ENCODE assay signal across 8 mouse cellular contexts in the genomic region with DNA sequence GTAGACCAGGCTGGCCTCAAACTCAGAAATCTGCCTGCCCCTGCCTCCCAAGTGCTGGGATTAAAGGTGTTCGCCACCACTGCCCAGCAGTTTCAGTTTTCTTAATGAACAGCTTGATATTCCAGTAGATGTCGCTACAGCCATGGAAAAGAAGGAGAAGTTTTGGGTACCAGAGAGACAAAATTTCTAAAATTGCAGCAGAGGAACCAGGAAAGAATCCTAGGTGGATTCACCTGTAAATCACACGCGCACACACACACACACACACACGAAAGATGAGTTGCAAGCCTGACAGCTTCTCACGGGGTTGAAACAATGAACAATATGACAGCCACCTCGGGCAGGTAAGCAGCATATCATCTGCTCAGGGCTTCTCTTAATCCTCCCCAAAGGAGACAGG. TPM values are rescaled to one million over a fixed set of nuclear protein-coding genes. Genes with fewer than 3 reads are reported as not detected.
DNase-seq lines count a peak whose midpoint lies in the region; ATAC-seq and TF ChIP-seq lines count a peak whose summit lies in the region.

No protein-coding gene starts in this region.

- no peaks in the 10 kb centered on the region for H3K4me1 ChIP-seq in heart, adult 2 months (ENCODE audit: control insufficient read depth, insufficient read depth, low read length)
- H3K4me1 ChIP-seq in lung, embryonic 14.5 days (ENCODE audit: insufficient read depth) = no peaks in the 10 kb centered on the region

- ATAC-seq in lung, embryonic 14.5 days (ENCODE audit: insufficient read depth) = no peak
- no peak for ATAC-seq in cerebellum, adult (ENCODE audit: insufficient number of reproducible peaks, low FRiP score, low TSS enrichment)

- 35% methylated on average over 7 of the region's 7 CpGs for WGBS in heart, adult 2 months
- 39% methylated on average over 7 of the region's 7 CpGs for WGBS in lung, embryonic 14.5 days

- no peak overlapping the region for H3K9ac ChIP-seq in heart, adult 2 months (ENCODE audit: low read depth, low read length)
- H3K9ac ChIP-seq in lung, embryonic 14.5 days = no peak overlapping the region

- no peaks in the 10 kb centered on the region for H3K9me3 ChIP-seq in lung, embryonic 14.5 days (ENCODE audit: low read depth, low read length)

- no peak overlapping the region for H3K4me3 ChIP-seq in heart, adult 2 months
- H3K4me3 ChIP-seq in lung, embryonic 14.5 days (ENCODE audit: low read depth, low read length) = no peak overlapping the region

- H3K4me2 ChIP-seq in lung, embryonic 14.5 days = no peak overlapping the region

- TF ChIP-seq CTCF in heart, adult 2 months (IDR thresholded peaks at IDR 0.05) = peak; percentile 69
- peak; percentile 60 for TF ChIP-seq CTCF in lung, embryonic 14.5 days (IDR thresholded peaks at IDR 0.05; ENCODE audit: low read depth)
- peak; percentile 20; the same call in 1 of the 2 replicates for TF ChIP-seq CTCF in brain, embryonic 14.5 days (IDR thresholded peaks at IDR 0.05; ENCODE audit: borderline replicate concordance, extremely low read depth, insufficient read depth, insufficient read length)

- no peak for DNase-seq in heart, adult 2 months
- no peak for DNase-seq in heart, postnatal 25 days (ENCODE audit: low spot score)
- DNase-seq in lung, embryonic 14.5 days = peak; percentile 80
- no peak for DNase-seq in lung, postnatal 4 days
- peak; percentile 69 for DNase-seq in brain, embryonic 14.5 days (ENCODE audit: low read depth)
- peak; percentile 61 for DNase-seq in retina, postnatal 1 day
- no peak for DNase-seq in gastrocnemius, postnatal 10 days

- intact Hi-C loops in heart, adult 2 months (cut with DNase I) = loop anchor here (2.0 to 10.0 kb wide), 4 partner anchors 141 to 491 kb away; no protein-coding TSS in a partner anchor
- intact Hi-C loops in heart, postnatal 25 days (cut with DNase I) = loop anchor here (2.0 to 10.0 kb wide), 5 partner anchors 141 to 491 kb away; no protein-coding TSS in a partner anchor

- no peaks in the 10 kb centered on the region for H3K27me3 ChIP-seq in heart, adult 2 months (ENCODE audit: control insufficient read depth, insufficient read depth, low read length)
- H3K27me3 ChIP-seq in lung, embryonic 14.5 days (ENCODE audit: insufficient read depth, low read length) = no peaks in the 10 kb centered on the region

- H3K79me2 ChIP-seq in heart, adult 2 months (replicated peaks; ENCODE audit: control insufficient read depth, insufficient read depth, low read length) = no peaks in the 10 kb centered on the region

- no peak for TF ChIP-seq EP300 in heart, adult 2 months (IDR thresholded peaks at IDR 0.05; ENCODE audit: insufficient read depth, low read depth, low read length)

- H3K27ac ChIP-seq in heart, adult 2 months = no peak overlapping the region
- no peak overlapping the region for H3K27ac ChIP-seq in lung, embryonic 14.5 days (ENCODE audit: low read depth)

- H3K36me3 ChIP-seq in heart, adult 2 months (ENCODE audit: control insufficient read depth, insufficient read depth, low read length) = no peaks in the 10 kb centered on the region
- H3K36me3 ChIP-seq in lung, embryonic 14.5 days (ENCODE audit: insufficient read depth) = no peaks in the 10 kb centered on the region

- no peak for TF ChIP-seq POLR2A in heart, adult 2 months (IDR thresholded peaks at IDR 0.05; ENCODE audit: insufficient read depth, low read depth, low read length)
- TF ChIP-seq POLR2A in brain, embryonic 14.5 days (IDR thresholded peaks at IDR 0.05; ENCODE audit: borderline replicate concordance, extremely low read depth, insufficient read depth, insufficient read length, poor library complexity, severe bottlenecking) = no peak

RNA-seq across cellular contexts. Expression of a gene that starts 28.1 kb away (rescaled TPM):
- 1 to 10 TPM; 2.0 to 2.2 TPM for total RNA-seq in heart, adult 2 months (2021)
- 0.92 and 1.4 TPM in 2 replicates for polyA plus RNA-seq in heart, adult 2 months (2012; rRNA removed)
- 1 to 10 TPM; 1.7 to 1.8 TPM for total RNA-seq in heart, postnatal 25 days (2021)
- 4.5 and 5.1 TPM in 2 replicates for polyA plus RNA-seq in lung, embryonic 14.5 days (2014; fragmentation: Nextera tagmentation; extraction: Ambion mirVana)
- polyA plus RNA-seq in brain, embryonic 14.5 days (2012; rRNA removed) = 1.6 and 2.1 TPM in 2 replicates
- total RNA-seq in gastrocnemius, postnatal 10 days (2021) = 1 to 10 TPM; 1.7 to 2.3 TPM

RNA-seq across cellular contexts. Expression of a gene that starts 57.0 kb away (rescaled TPM):
- total RNA-seq in heart, adult 2 months (2021) = 10 to 100 TPM; 18.7 to 20.6 TPM
- 5.9 and 10.0 TPM in 2 replicates for polyA plus RNA-seq in heart, adult 2 months (2012; rRNA removed)
- 10 to 100 TPM; 23.3 to 24.6 TPM for total RNA-seq in heart, postnatal 25 days (2021)
- polyA plus RNA-seq in lung, embryonic 14.5 days (2014; fragmentation: Nextera tagmentation; extraction: Ambion mirVana) = 3.8 and 4.5 TPM in 2 replicates
- 4.9 and 6.2 TPM in 2 replicates for polyA plus RNA-seq in brain, embryonic 14.5 days (2012; rRNA removed)
- total RNA-seq in gastrocnemius, postnatal 10 days (2021) = 10 to 100 TPM; 18.6 to 23.0 TPM

Comparison
In these comparisons a context has a peak if more than half of its experiments do, and no peak if none do; other contexts are left out.
1. DNase-seq: peak in lung, embryonic 14.5 days (single experiment), brain, embryonic 14.5 days (single experiment) and retina, postnatal 1 day (single experiment); none in heart, adult 2 months (0 of 2), heart, postnatal 25 days (single experiment), lung, postnatal 4 days (0 of 2) and gastrocnemius, postnatal 10 days (single experiment).
2. Peak in every context shown above with its lines, with median percentiles within 50 percentile points of each other: CTCF ChIP-seq.